Mouse (Mus musculus) left cerebral cortex, adult 11 months (tissue): Measurements from ENCODE around the gene Flvcr2.

ENCODE experiments used
- DNase-seq: peaks from one replicate; pipeline ENCODE4 v3.0.0; 2022; ENCODE audit warnings: low spot score

The Flvcr2 gene

GRCm38 (mm10) chr12:85794094-85794493 is 47.8 kb downstream of the Flvcr2 start:
- DNase-seq = no peak

GRCm38 (mm10) chr12:85795551-85795950 is 49.2 kb downstream of the Flvcr2 start:
- no peak for DNase-seq

DNA sequence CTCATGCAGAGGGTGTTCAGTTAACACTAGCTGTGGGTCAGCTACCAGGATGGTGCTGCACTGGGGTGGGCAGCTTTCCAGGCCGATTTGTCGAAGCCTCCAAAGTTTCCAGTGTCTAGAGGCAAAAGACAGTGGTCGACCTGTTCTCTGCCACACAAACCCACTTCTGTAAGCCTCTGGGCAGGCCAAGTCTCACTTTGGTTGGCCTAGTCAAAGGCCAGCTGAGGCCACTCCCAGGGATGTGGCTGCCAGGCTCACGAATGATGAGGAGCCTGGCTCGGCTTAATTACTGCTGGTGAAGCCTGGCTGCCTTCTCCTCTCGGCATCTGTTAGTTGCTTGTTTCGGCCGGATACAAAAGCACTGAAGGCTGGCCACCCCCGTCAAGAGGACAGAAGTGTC is 53.7 kb downstream of the Flvcr2 start:
- DNase-seq = no peak

DNA sequence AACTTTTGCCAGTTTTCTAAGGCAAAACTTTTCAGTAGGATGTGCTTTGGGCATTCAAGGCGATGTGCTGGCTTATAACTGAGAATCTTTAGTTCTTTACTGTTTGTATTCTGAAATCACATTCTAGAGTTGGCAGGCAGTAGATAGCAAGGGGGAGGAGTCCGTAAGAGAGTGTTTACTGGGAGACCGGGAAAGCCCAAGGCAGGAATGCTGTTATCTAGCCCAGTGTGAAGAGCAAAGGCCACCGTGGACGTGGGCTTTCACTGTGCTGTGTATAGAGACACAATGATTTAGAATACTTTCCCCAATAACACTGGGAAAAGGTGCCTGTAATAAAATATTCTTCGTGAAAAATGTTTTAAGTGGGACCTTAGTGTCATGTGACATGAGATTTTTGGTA is 63.4 kb downstream of the Flvcr2 start:
- DNase-seq = no peak

DNA sequence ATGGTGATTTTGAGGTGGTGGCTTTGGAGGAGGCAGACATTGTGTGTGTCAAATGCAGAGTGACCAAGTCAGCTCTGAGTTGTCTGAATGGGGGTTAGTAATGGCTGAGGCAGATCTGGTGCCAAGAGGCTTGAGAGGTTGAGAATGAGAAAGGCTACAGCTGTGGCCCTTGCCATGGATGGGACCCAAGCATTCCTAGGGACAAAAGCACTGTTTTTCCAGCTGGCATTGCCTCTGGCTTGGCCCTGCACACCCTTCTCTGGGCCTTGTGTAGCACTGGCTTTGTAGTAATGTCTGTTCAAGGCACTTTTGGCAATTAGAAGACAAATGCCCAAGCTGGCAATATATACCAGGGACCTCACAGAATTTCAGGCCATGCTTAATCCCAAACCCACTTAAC is 64.6 kb downstream of the Flvcr2 start:
- DNase-seq = no peak

DNA sequence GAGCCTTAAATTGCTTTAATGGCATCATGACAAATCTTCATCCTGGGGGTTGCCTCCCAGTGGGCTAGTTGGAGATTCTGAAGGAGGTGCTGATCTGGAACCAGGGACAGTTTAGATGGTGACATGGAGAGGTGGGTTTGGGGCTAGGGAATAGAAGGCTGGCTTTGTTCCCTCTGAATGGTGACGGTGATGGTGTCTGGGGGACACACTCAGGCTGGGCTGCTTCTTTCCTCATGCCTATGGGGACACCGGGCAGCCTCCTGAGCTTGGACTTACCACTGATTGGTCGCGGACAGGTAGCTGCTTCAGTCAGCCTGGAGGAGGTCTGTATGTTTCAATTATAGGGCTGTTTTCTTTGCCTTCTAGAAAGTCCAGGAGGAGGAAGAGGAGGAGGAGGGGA is 65.3 kb downstream of the Flvcr2 start:
- DNase-seq = no peak

DNA sequence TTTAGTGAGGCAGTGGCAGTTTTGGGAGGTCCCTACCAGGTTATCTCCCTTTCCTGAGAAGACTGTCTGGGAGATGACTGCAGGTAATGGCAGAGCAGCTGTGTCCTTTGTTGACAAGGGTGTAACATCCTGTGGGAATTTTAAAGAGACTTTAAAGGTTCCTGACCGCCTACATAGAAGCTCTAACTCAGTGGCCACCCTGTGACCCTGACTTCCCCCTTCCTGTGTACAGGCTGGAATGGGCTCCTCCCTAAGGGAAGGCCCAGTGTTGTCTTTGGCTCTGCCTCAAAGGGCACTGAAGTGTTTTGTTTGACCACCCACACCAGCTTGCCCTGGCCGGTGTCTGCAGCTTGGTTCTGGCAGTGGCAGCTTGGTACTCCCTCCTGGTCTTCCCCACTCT is 67.3 kb downstream of the Flvcr2 start:
- no peak for DNase-seq

- no peak for DNase-seq
Measured at GRCm38 (mm10) chr12:85822051-85822450, 75.7 kb downstream of the Flvcr2 start.

GRCm38 (mm10) chr12:85824438-85825264 is 78.3 kb downstream of the Flvcr2 start, which contains the start of the genes Erg28 and Ttll5:
TSS of gene Erg28 (minus strand) at chr12:85824550.
TSS of gene Ttll5 (plus strand) at chr12:85824659.
- DNase-seq = peak; percentile 95

DNA sequence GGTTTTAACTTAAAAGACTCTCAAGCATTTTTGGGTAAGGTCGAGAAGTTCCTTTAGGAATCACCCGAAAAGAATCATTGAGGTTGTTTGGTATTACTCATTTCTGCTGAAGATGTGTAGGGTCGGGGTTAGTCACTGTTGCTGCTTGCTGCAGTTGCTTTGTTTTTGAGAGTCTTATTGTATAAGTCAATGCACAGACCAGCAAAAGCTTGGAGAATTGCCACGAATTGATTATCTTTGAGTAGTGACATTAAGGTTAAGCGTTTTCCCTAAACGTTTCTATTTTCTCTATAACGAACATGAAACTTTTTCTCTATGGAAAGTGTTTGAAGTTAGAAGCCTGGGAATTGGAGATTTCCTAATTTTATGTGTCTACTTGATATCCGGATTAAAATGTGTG is 79.0 kb downstream of the Flvcr2 start:
- no peak for DNase-seq

GRCm38 (mm10) chr12:85825822-85826221 is 79.5 kb downstream of the Flvcr2 start:
- no peak for DNase-seq

- DNase-seq = no peak
Measured at GRCm38 (mm10) chr12:85828856-85829255, 82.5 kb downstream of the Flvcr2 start.

DNA sequence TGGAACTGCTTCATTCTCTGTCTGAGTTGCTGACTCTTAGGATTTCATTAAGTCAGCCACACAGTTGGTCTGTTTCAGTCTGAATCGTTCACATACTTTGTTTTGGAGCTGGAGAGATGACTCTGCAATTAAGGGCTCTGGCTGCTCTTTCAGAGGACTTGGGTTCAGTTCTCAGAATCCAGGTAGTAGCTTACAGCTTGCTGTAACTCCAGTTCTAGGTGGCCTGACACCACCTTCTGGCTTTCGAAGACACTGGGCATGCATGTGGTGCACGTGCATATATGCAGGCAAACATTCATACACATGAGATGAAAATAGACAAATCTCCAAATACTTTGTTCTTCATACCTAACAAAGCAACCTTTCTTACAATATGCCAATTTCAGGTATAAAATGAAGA is 83.5 kb downstream of the Flvcr2 start:
- no peak for DNase-seq

DNA sequence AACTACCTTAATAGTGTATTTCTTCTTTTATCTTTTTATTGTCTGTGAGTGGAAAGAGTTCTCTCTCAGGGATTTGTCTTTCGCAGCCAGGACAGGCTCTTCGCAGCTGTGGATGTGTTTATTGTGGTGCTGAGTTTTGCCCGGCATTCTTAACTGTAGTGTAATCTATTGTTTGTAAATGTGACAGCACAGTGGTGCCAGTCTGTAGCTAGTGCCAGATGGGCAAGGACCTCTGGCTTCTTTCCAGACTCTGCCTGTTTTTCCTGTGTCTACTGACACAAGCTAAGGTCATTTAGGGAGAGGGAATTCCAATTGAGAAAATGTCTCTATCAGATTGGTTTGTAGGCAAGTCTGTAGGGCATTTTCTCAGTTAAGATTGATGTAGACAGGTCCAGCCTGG is 84.4 kb downstream of the Flvcr2 start:
- DNase-seq = peak; percentile 37

- DNase-seq = no peak
Measured at GRCm38 (mm10) chr12:85834543-85834942, 88.2 kb downstream of the Flvcr2 start.

GRCm38 (mm10) chr12:85837765-85838164 is 91.4 kb downstream of the Flvcr2 start:
- no peak for DNase-seq

GRCm38 (mm10) chr12:85839371-85840000 is 93.1 kb downstream of the Flvcr2 start:
- DNase-seq = no peak

- peak; percentile 34 for DNase-seq
Measured at GRCm38 (mm10) chr12:85848164-85848958, 102.0 kb downstream of the Flvcr2 start.

- DNase-seq = no peak
Measured at GRCm38 (mm10) chr12:85850661-85851060, 104.3 kb downstream of the Flvcr2 start.

DNA sequence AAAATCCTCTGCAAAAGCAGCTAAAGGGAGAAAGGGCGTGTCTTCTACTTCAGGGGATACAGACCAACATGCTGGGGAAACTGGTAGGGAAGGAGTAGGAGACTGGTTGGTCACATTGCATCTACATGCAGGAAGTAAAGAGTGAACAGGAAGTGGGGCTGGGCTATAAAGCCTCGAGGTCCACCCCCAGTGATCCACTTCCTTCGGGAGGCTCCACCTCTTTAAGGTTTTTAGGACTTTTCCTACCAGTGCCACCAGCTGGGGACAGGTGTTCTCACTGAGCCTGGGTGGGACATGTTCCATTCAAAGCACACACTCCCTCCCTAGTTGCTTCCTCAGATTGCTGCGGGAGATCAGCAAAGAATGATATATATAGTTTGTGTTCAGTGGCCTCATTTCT is 107.5 kb downstream of the Flvcr2 start:
- DNase-seq = no peak

DNA sequence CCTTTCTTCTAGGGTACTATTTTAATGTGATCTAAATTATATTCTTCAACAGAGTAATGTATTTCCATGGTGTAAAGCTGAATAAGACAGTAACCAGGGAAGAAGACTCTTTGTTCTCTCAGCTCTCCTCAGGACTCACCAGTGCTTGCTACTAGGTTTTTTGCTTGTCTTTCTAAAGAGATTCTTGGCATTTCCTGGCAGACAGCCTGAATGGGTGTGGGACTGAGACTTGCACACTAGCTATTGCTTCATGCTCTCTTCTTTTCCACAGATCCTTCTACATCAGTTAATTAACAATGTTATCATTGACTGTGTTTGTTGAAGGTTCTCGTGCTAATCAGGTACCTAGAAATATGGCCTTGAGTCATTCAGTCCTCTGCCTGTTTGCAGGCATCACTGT is 107.9 kb downstream of the Flvcr2 start:
- DNase-seq = no peak

GRCm38 (mm10) chr12:85857300-85857699 is 111.0 kb downstream of the Flvcr2 start:
- DNase-seq = no peak

- DNase-seq = no peak
Measured at GRCm38 (mm10) chr12:85859111-85859510, 112.8 kb downstream of the Flvcr2 start.
